Mouse (Mus musculus): ENCODE results near the gene Klhl35. TPM values are rescaled to one million over a fixed set of nuclear protein-coding genes. Genes with fewer than 3 reads are reported as not detected.

The Klhl35 gene
- total RNA-seq (2015; ENCODE audit: low replicate concordance) (1.9 TPM in 1 of 2 replicates, not detected in the other), total RNA-seq (2017; ENCODE audit: low replicate concordance) (not detected in 2 replicates)

DNA sequence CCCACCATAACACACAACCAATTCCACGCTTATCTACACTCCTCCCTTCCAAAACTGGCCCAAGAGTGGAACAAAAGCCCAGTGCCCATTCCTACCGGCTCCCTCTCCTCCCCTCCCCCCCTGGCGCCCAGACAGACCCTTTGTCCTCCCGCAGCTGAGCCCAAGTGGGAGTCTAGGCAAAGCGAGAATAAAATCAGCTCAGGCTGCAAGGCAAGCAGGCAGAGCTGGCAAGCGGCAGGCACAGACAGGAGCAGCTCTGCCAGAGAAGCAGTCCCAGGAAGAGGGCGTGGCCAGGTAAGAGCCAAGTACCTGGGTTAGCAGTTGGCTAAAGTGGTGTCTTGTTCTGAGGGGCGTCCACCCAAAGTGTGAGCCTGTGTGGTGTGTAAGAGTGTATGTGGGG, at the start of gene Klhl35:
Gene Klhl35 (plus strand): TSS at position 194 of the 400 bp plus-strand sequence.
- no peak for ATAC-seq (replicated peaks; ENCODE audit: low FRiP score, poor library complexity, severe bottlenecking)

DNA sequence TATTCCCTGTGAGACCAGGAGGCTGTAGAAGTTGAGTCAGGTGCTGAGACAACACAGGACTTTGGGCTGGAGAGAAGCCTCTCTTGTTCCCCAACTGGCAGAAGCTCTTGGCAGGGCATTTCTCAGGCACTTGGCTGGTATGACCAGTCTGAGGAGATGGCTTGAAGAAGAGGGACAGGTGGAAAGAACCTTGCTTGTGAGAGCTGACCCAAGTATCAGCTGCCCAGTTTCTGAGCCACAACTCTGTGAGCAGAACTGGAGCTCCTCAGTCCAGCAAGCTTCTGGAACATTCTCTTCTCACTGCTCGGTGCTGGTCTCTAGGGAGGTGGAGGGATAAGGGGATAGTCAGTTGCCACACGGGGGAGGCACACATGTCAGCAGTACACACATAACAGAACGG, 46.5 kb upstream of the Klhl35 start:
- no peak for ATAC-seq (replicated peaks; ENCODE audit: low FRiP score, poor library complexity, severe bottlenecking)

DNA sequence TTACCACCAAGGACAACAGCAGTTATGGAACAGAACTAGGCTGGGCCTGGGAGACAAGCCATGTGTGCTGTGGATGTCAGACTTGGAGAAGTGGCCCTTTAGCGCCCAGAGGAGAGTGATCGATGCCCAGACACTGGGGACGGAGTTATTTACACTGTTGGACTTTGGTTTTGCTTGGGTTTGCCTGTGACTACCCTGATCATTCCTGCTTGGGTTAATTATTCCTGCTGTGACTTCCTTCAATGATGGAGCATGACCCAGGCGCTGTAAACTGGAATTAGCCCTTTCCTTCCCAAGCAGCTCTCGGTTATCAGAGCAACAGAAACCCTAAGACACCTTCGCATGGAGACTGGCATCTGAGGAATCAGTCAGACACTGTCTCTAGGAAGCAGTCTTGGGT, 44.8 kb upstream of the Klhl35 start:
- ATAC-seq (replicated peaks; ENCODE audit: low FRiP score, poor library complexity, severe bottlenecking), result no peak

DNA sequence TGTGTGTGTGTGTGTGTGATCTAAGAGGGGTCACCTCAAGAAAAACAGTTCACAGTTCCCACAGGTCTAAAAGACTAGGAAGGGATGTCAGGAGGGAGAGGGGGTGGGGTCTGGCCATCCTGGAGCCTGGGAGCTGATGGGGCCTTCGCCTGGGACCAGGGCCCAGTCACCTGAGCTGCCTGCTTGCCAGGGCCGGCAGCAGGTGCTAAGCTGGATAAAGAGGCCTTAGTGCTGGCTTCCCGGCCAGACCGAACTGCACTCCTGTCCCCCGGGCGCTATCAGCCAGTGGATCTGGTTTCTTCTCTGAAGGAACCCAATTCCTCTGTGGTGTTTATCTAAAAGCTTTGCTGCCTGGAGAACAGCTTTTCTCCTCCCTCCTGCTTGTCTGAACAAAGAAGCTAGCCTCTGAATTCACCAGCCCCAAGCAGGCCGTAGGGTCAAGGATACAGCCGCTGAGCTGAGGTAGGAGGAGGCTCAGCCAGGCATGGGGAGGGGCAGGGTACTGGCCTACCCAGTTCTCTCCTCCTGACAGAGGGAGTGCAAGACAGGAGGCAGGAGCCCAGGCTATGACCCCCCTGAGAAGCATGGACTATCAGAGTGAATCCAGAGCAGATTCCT, 41.2 kb upstream of the Klhl35 start:
- no peak for ATAC-seq (replicated peaks; ENCODE audit: low FRiP score, poor library complexity, severe bottlenecking)

DNA sequence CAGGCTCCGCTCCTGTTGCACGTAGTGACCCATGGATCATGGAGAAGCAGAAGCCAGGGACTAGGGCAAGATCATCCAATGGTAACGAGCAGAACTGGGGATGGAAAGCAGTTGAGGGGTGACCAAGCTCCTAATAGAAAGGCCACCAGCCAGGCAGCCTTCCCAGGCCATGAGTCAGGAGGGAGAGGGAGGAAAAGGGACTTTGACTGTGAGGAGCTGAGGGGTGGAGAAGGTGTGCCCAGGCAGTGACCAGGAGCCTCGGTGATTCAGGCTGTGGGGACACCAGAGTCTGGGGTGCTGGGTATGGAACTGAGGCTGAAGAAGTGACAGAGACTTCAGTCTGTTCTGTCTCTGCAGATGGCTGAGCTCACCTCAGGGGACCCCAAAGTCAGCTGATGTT, 40.1 kb upstream of the Klhl35 start:
- no peak for ATAC-seq (replicated peaks; ENCODE audit: low FRiP score, poor library complexity, severe bottlenecking)

DNA sequence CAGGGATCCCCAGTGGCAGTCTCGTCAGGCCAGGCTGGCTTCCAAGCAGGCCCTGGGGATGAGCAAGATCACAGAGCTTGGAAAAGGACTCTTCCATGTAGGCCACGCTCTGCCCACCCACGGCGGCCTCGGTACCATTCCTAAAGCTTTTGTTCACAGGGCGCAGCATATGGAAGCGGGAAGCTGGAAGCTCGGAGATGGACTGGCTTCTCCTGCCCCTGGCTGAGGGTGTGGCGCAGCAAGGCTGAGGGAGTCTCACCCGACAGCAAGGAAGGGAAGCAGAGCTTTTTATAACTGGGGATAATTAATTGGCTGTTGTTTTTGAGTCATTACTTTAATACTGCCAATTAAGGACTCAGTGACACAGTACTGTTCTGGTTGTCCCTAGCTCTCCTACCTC, 38.8 kb upstream of the Klhl35 start:
- no peak for ATAC-seq (replicated peaks; ENCODE audit: low FRiP score, poor library complexity, severe bottlenecking)

DNA sequence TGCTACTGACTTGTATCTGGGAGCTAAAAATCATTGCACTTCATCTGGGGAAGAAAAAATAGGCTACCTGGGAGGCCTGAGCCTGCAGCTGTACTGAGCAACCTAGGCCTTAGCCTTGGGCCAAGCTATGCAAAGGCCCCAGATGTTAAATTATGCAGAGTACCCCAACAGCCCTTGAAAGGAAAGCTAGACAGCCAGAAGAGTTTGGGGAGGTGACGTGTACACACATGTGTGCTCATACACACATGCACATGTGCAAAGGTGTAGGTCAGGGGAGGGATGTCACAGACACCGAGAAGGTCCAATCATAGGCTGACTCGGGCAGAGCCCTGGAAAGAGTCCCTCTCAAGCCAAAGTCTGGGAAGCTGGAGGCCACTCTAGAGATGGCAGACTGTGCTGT, 37.8 kb upstream of the Klhl35 start:
- ATAC-seq (replicated peaks; ENCODE audit: low FRiP score, poor library complexity, severe bottlenecking), result no peak

DNA sequence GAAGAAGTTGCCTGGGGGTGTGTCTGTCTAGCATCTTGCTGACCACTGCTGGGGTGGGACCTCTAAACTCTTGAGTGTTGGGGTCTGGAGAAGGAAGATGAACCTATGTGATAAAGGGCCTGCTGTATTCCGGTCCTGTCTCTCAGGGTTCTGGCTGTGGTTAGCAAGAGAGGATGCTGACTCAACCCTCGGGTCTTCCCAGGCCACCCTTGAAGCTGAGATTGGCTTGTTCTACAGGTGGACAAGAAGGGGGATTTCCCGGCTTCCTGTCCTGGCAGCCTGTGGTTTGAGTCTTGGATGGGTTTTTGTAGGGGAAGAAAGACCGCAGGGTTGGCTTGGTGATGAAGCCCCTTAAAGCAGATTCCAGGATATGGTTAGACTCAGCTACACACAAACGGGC, 37.0 kb upstream of the Klhl35 start:
- ATAC-seq (replicated peaks; ENCODE audit: low FRiP score, poor library complexity, severe bottlenecking), result no peak

DNA sequence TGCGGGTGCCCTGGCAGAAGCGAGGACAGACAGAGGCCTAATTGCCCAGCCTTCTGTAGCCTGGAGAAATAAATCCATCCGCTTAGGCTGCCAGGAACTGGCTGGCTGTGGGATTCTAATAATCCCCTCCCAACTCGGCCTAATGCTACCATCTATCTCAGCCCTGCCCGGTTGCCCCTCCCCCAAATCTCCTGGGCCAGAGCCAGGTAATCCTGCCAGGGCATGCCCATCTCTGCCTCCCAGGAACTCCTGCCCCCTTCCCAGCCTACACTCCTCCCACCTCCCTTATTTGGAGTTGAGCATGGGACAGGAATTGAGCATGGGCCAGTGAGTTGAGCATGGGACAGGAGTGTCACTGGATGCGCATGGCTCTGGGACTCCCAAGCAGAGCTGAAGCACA, 36.0 kb upstream of the Klhl35 start:
- no peak for ATAC-seq (replicated peaks; ENCODE audit: low FRiP score, poor library complexity, severe bottlenecking)

DNA sequence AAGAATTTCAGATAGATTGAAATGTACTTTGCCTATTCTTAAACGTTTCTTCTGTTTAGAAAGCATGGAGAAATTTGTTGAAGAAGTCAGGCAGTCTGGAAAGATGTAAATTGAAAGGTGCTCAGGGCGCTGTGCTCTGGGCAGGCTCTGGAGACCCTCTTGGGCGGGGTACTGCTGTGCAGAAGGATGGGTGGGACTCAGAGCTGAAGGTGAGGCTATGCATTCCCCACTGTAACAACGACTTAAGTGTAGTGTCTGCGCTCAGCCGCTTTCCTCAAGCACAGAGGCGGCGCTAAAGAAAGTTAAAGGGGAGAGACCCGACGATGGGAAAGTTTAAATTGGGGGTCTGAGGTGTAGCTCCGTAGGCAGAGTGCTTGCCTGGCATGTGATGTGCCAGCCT, 35.6 kb upstream of the Klhl35 start:
- no peak for ATAC-seq (replicated peaks; ENCODE audit: low FRiP score, poor library complexity, severe bottlenecking)

DNA sequence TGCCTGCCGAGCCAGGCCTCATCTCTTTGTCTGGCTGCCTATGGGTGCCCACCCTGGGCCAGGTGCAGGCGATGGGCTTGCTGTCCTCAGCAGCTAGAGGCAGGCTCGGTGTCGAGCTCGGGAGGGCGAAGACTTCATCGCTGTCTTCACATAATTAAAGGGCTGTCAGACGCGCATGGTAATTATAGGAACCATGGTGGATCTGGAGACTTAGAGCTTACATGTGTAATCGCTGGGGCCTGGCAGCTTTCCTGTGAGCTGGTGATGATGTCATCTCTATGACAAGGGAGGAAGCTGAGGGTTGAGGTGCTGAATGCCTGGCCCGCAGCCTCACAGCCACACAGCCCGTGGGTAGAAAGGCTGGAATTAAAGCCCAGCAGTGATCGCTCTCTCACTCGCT, 33.6 kb upstream of the Klhl35 start:
- no peak for ATAC-seq (replicated peaks; ENCODE audit: low FRiP score, poor library complexity, severe bottlenecking)

DNA sequence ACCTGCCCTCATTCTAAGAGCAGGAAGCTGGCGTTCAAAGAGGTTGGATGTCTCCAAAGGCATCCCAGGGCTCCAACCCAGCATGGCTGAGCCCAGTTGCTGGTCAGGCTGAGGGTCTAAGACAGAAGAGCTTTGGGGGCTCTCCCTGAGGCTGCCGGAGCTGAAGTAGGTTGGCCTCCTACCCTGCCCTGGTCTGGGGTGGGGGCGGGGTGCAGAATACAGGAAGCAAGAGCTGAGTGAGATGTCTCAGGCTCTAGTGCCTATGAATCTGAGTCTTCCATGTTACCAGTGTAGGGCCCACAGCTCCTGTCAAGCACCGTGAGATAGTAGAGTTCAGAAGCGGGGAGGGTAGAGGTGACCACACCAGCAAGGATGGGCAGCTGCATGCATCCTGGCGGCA, 32.9 kb upstream of the Klhl35 start:
- ATAC-seq (replicated peaks; ENCODE audit: low FRiP score, poor library complexity, severe bottlenecking), result no peak

DNA sequence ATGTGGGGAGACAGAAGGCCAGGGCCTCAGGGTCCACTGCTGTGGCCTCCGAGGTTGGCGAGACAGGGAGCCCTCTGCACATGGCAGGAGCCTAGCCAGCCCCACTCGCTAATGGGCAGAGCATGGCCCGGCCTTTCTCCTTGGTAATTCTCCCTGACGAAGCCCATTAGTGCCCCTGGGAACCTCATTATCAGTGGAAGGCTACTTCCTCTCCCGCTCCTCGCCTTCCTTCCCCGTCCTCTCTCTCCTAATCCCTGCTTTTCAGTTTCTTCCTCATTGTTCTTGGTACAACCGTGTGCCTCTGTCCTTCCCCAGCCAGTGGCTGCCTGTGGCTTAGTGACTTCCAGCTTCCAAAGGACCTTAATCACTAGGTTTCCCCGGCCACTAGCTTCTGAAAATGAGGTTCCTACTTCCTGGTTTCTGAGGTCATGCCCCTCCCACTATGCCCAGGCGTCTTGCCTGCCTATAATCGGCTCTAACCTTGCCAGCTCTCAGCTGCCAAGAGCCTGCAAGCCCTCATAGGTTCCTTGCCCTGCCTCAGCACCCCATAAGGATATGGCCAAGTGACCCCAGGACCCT, 31.0 kb upstream of the Klhl35 start:
- no peak for ATAC-seq (replicated peaks; ENCODE audit: low FRiP score, poor library complexity, severe bottlenecking)

DNA sequence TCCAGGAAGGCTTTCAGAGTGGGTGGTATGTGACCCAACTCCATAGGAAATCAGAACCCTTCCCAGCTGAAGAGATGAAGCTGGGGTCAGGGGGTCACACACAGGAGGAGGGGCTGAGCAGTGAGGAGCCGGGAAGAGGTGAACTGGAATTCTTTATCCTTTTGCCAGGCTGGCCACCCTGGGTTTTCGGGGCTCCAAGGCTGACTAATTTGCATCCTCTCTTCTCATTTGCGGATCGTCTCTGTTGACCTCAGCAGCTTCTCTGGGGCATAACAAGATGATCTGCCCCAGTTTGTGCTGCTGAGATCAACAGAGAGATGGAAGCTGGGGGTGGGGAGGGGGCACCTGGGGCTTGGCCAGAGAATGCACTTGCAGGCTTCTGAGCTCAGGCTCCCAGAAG, 29.3 kb upstream of the Klhl35 start:
- ATAC-seq (replicated peaks; ENCODE audit: low FRiP score, poor library complexity, severe bottlenecking), result no peak

DNA sequence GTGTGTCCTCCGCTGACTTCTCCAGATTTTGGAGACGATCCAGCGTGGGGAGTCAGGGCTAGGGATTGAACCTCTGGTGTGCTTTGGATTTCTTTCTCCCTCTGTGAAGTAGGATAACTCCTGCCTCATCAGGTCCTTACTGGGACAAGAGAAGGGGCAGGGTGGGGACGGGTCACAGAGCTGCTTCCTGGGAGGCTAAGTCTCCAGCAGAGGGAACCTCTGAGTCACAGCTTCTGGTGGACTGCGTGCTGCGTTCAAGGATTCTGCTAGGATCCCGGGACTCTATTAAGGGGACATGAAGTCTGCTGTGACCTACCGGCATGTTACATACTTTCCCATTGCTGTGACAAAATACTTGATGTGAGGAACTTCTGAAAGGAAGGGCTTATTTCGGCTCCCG, 26.9 kb upstream of the Klhl35 start:
- no peak for ATAC-seq (replicated peaks; ENCODE audit: low FRiP score, poor library complexity, severe bottlenecking)

DNA sequence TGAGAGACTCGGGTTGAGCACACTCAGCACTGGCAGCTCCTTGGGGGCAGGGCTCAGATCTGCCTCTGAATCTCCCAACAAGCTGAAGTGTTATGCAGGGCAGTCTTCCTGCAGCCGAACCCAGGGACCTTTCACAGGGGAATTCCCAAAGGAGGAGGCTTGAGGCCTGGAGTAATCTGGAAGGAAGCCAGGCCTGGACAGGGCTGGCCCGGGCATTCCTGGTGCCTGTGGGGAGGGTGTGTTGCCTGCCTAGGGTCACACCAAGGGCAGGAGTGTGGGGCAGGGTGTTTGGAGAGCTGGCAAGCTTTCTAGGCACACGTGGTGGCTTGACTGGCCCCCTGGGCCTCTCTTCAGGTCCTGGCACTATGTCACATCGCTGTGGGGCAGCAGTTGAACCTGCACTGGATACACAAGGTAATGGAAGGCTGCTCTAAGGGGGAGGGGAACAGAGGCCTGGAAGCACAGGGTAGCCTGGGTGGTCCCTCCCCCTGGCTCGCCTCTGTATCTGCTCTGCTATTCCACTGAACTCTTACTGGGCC, 24.2 kb upstream of the Klhl35 start:
- no peak for ATAC-seq (replicated peaks; ENCODE audit: low FRiP score, poor library complexity, severe bottlenecking)

DNA sequence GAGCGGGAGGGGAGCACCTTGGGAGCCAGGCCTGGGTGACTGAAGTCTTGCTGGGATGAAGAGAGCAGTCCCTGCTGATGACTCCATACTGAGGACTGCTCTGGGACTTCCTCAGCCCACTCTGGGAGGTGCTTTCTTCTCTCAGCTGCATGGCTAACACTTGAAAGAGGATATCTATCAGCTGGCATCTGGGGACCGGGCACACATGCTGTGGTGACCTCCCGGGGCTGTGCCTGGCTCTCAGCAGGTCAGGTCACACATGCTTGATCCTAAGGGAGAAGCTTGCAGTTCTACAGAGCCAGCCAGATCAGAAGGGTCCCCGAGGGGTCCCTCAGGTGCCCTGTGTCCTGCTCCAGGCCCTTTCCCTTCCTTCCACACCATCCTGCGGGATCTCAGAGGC, 22.6 kb upstream of the Klhl35 start:
- no peak for ATAC-seq (replicated peaks; ENCODE audit: low FRiP score, poor library complexity, severe bottlenecking)

DNA sequence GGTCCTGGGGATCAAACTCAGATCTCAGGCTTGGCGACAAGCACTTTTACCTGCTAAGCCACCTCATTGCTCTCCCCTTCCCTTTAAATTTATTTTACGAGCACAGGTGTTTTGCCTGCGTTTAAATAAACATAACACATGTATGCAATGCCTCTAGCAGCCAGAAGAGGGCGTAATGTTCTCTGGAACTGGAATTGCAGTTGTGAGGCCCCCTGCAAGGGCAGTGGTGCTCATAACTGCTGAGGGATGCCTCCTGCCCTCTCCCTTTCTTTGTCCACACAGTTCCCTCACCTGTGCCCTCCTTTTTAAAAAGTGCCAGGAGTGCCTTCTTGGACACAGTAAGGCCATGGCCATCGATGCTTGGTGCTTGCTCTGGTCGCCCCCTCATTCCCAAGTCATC, 21.8 kb upstream of the Klhl35 start:
- no peak for ATAC-seq (replicated peaks; ENCODE audit: low FRiP score, poor library complexity, severe bottlenecking)

DNA sequence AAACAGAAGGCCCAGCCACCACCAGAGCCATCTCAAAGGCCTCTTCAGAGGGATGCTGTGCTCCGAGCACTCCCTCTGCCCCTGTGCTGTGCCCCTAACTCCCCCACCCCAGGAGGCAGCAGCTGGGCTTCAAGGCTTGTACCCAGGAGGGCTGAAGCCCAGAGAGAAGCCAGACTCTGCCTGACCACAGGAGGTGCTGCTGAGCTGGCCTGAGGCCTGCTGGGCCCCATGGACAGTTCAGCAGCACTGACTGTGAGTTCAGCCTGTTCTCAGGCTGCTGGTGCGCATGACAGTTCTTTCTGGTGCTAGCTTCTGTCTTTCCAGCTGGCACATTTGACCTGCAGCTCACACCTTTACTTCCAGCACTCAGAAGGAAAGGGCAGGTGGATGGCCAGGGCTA, 20.0 kb upstream of the Klhl35 start:
- ATAC-seq (replicated peaks; ENCODE audit: low FRiP score, poor library complexity, severe bottlenecking), result 0 out of 2 replicates have a peak, but pooled peaks have one; percentile 32

DNA sequence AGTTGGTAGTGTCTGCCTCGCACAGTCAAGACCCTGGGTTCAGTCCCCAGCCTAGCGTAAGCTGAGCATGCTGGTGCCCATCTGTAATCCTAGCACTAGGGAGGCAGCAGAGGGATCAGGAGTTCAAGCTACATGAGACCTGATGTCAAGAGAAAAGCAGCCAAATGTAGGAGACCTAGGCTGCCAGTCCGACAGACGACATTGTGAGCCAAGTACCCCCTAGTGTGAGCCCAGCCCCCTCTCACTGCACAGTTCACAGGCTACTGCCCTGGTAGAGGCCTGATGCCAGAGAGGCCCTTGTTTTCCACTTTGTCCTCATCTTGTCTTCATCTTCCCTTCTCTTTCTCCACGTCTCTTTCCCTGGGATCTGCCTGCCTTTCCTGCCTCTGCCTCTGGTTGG, 18.5 kb upstream of the Klhl35 start:
- no peak for ATAC-seq (replicated peaks; ENCODE audit: low FRiP score, poor library complexity, severe bottlenecking)

DNA sequence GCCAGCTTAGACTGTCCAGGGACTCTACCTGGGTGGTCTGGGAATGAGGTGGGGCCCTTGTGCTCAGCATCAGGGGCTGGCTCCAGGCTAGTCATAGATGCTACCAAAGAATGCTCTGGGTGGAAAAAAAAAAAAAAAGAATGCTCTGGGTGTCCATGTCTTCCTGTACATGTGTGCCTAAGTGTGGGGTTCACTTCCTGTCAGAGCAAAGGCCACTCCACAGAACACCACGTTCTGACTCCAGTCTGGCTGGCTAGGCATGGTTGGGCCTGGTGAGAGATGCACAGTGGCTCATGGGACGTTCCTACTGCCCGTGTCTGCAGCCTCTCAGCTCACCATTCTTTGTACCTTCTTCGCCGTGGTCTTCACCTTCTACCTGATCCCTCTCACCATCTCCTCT, 17.2 kb upstream of the Klhl35 start:
- no peak for ATAC-seq (replicated peaks; ENCODE audit: low FRiP score, poor library complexity, severe bottlenecking)

DNA sequence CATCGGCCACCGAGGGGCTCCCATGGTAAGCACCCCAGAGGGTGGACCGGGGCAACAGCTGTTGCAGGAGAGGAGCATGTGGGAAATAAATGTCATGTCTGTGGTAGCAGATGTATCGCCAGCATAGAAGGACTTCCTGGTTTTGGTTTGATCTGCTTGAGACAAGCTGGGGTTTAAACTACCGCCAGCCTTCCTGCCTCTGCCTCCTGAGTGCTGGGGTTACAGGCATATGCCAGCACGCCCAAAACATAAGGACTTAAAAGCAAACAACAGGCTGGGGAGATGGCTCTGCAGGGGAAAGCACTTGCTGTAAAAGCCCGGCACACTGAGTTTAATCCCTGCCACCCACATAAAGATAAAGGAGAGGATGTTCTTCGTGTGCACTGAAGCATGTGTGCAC, 16.7 kb upstream of the Klhl35 start:
- ATAC-seq (replicated peaks; ENCODE audit: low FRiP score, poor library complexity, severe bottlenecking), result no peak
